Mouse (Mus musculus) cerebellum, adult 2 months (tissue): ENCODE results near the gene 9330182L06Rik. TPM values are rescaled to one million over a fixed set of nuclear protein-coding genes. Genes with fewer than 3 reads are reported as not detected.

Experiments
- DNase-seq, 2 experiments: peaks; one replicate each; pipeline ENCODE4 v3.0.0; 2021
- H3K27ac ChIP-seq: fragments of 200-500 bp; 2 replicates; pipeline ENCODE4 v1.5.1; 2012; ENCODE audit warnings: low read length, control low read depth, inconsistent platforms; ENCODE audit not compliant: insufficient read depth
- H3K27me3 ChIP-seq: fragments of 200-500 bp; 2 replicates; pipeline ENCODE4 v1.6.1; 2012; ENCODE audit warnings: inconsistent platforms, mild to moderate bottlenecking, low read length, moderate library complexity; ENCODE audit not compliant: control insufficient read depth, insufficient read depth
- H3K4me1 ChIP-seq: fragments of 200-500 bp; 2 replicates; pipeline ENCODE4 v1.6.1; 2011; ENCODE audit warnings: low read length; ENCODE audit not compliant: control insufficient read depth, insufficient read depth
- H3K4me3 ChIP-seq: fragments of 200-500 bp; replicated peaks from 2 replicates; pipeline ENCODE3; 2011; ENCODE audit warnings: mild to moderate bottlenecking, low read depth, low read length, control low read depth; ENCODE audit not compliant: insufficient read depth
- CTCF ChIP-seq: fragments of 200-500 bp; IDR thresholded peaks from 2 replicates; pipeline ENCODE4 v1.5.1; 2011; ENCODE audit warnings: low read depth, mild to moderate bottlenecking, control low read depth, low read length, moderate library complexity, borderline replicate concordance; ENCODE audit not compliant: insufficient read depth
- POLR2A ChIP-seq: fragments of 200-500 bp; IDR thresholded peaks from 2 replicates; pipeline ENCODE4 v1.6.1; 2011; ENCODE audit warnings: low read length, control low read depth, borderline replicate concordance; ENCODE audit not compliant: insufficient read depth
- WGBS: fragments of 180-500 bp; shearing (Covaris S2); methylation state at CpG from one replicate; pipeline ENCODE4 v1.1.7; 2018; 5-methylcytosine and 5-hydroxymethylcytosine counted together
- polyA plus RNA-seq: library from polyadenylated mRNA; depleted of rRNA; stranded (reverse); fragments of >200 nt; gene quantifications from 2 replicates; pipeline ENCODE4 v1.2.3, GENCODE M21; 2012

Gene 9330182L06Rik
- polyA plus RNA-seq, 1 experiment: 28.3 TPM

- peak overlapping the region; percentile 66; the same call in 1 of the 2 replicates for H3K27ac ChIP-seq
- peaks cover 10% of the 10 kb centered on the region; the same call in 1 of the 2 replicates for H3K4me1 ChIP-seq
- WGBS: 69% methylated on average over 3 of the region's 3 CpGs
- DNase-seq: no peak
- H3K27me3 ChIP-seq: no peaks in the 10 kb centered on the region
- no peak for TF ChIP-seq POLR2A
- TF ChIP-seq CTCF: no peak
- H3K4me3 ChIP-seq: no peak overlapping the region
Observed at GRCm38 (mm10) chr5:9345625-9346024, 79.7 kb downstream of the 9330182L06Rik start.

- Histone ChIP-seq H3K27ac (no peak overlapping the region), H3K27me3 (no peaks in the 10 kb centered on the region), H3K4me3 (no peak overlapping the region), H3K4me1 (peaks cover 10% of the 10 kb centered on the region; the same call in 1 of the 2 replicates)
- DNase-seq: no peak
- 77% methylated on average over 4 of the region's 4 CpGs for WGBS
- TF ChIP-seq CTCF (no peak), POLR2A (no peak)
Observed at GRCm38 (mm10) chr5:9346510-9346909, 80.6 kb downstream of the 9330182L06Rik start.

GRCm38 (mm10) chr5:9352163-9352562, 86.2 kb downstream of the 9330182L06Rik start:
- Histone ChIP-seq H3K4me1 (no peaks in the 10 kb centered on the region), H3K27me3 (no peaks in the 10 kb centered on the region), H3K4me3 (no peak overlapping the region), H3K27ac (no peak overlapping the region)
- 93% methylated on average over 5 of the region's 5 CpGs for WGBS
- TF ChIP-seq POLR2A (no peak), CTCF (no peak)
- no peak for DNase-seq

GRCm38 (mm10) chr5:9352646-9353045, 86.7 kb downstream of the 9330182L06Rik start:
- DNase-seq: no peak
- no peak overlapping the region for H3K27ac ChIP-seq
- TF ChIP-seq CTCF: no peak
- TF ChIP-seq POLR2A: no peak
- H3K4me3 ChIP-seq: no peak overlapping the region
- 45% methylated on average over 1 of the region's 1 CpGs for WGBS
- no peaks in the 10 kb centered on the region for H3K27me3 ChIP-seq
- H3K4me1 ChIP-seq: no peaks in the 10 kb centered on the region

- H3K4me1 ChIP-seq: no peaks in the 10 kb centered on the region
- no peak overlapping the region for H3K27ac ChIP-seq
- TF ChIP-seq POLR2A: no peak
- TF ChIP-seq CTCF: no peak
- DNase-seq: no peak
- H3K4me3 ChIP-seq: no peak overlapping the region
- 95% methylated on average over 1 of the region's 1 CpGs for WGBS
- H3K27me3 ChIP-seq: no peaks in the 10 kb centered on the region
Observed at GRCm38 (mm10) chr5:9354257-9354656, 88.3 kb downstream of the 9330182L06Rik start.

- H3K27ac ChIP-seq: no peak overlapping the region
- H3K4me1 ChIP-seq: no peaks in the 10 kb centered on the region
- no peak for DNase-seq
- H3K27me3 ChIP-seq: no peaks in the 10 kb centered on the region
- H3K4me3 ChIP-seq: no peak overlapping the region
- TF ChIP-seq CTCF (no peak), POLR2A (no peak)
- 47% methylated on average over 2 of the region's 2 CpGs for WGBS
Observed at GRCm38 (mm10) chr5:9358076-9358475, 92.2 kb downstream of the 9330182L06Rik start.

GRCm38 (mm10) chr5:9361982-9362661, 96.2 kb downstream of the 9330182L06Rik start:
- TF ChIP-seq CTCF (no peak), POLR2A (no peak)
- DNase-seq: no peak
- Histone ChIP-seq H3K27me3 (no peaks in the 10 kb centered on the region), H3K4me1 (peaks cover 3% of the 10 kb centered on the region; the same call in 1 of the 2 replicates), H3K4me3 (no peak overlapping the region), H3K27ac (no peak overlapping the region)
- 75% methylated on average over 7 of the region's 7 CpGs for WGBS

GRCm38 (mm10) chr5:9364937-9365336, 99.0 kb downstream of the 9330182L06Rik start:
- Histone ChIP-seq H3K4me3 (no peak overlapping the region), H3K27me3 (no peaks in the 10 kb centered on the region), H3K27ac (no peak overlapping the region), H3K4me1 (peaks cover 3% of the 10 kb centered on the region; the same call in 1 of the 2 replicates)
- no peak for TF ChIP-seq POLR2A
- TF ChIP-seq CTCF: no peak
- WGBS: 24% methylated on average over 1 of the region's 1 CpGs
- no peak for DNase-seq
